ENCODE assay signal across 11 mouse cellular contexts in the genomic region with DNA sequence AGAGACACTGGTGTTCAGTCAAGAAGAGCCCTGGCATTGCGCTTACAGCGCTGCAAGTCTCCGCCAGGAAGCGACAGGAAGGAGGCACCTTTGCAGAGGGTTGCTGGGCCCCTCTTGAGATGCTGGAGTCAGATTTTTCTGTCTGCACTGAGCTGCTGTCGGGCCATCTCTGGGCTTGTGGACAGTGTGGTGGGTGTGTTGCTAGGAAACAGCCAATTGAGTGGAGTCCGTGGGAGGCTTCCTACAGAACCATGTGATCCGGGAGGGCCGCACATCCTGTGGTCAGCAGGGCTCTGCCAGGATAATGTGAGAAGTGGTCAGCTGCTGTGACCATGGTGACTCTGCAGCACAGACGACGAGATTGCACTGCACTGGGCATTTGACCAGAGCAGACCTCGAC. TPM values are rescaled to one million over a fixed set of nuclear protein-coding genes. Genes with fewer than 3 reads are reported as not detected.
DNase-seq lines count a peak whose midpoint lies in the region; ATAC-seq lines count a peak whose summit lies in the region.
"Had no signal": no experiment of that assay in that cellular context is flagged by ENCODE, and none has a peak within 500 bp of the region (broad histone marks: within the 10 kb centered on the region; RNA-seq: fewer than 3 reads in every experiment).

No protein-coding gene starts in this region.

- no peaks in the 10 kb centered on the region for H3K36me3 ChIP-seq in kidney, embryonic 14.5 days (ENCODE audit: control insufficient read depth, insufficient read depth, low read length)
- H3K36me3 ChIP-seq: G1E had no signal

- DNase-seq in kidney, adult 8-10 months: no peak
- DNase-seq in embryo, embryonic 9.5 days (ENCODE audit: extremely low spot score): peak; percentile 12
- peak; percentile 35 to 44 for DNase-seq in heart, postnatal 14 days
- peak; percentile 29 for DNase-seq in lung, postnatal 14 days
- DNase-seq in skeletal muscle tissue, adult 2 months (ENCODE audit: low read depth, low spot score): peak; percentile 24
- DNase-seq in cerebellum, adult 11-12 months: no peak

- no peaks in the 10 kb centered on the region for H3K9me3 ChIP-seq in kidney, embryonic 14.5 days (ENCODE audit: control insufficient read depth, low read length)

- no peak overlapping the region for H3K9ac ChIP-seq in kidney, embryonic 14.5 days (ENCODE audit: low read depth, low read length)

- no peak overlapping the region; the same call in 1 of the 2 replicates for H3K4me2 ChIP-seq in kidney, embryonic 14.5 days (replicated peaks; ENCODE audit: low read depth, low read length)

- peaks cover 17% of the 10 kb centered on the region for H3K27me3 ChIP-seq in kidney, embryonic 14.5 days (ENCODE audit: control insufficient read depth, insufficient read depth, low read length)

- intact Hi-C loops in heart, postnatal 14 days (cut with DNase I): no loop called here

- 0 out of 2 replicates have a peak, but pooled peaks cover 3% of the 10 kb centered on the region for H3K4me1 ChIP-seq in kidney, embryonic 14.5 days (ENCODE audit: control insufficient read depth, insufficient read depth, low read length)

- no peak overlapping the region for H3K27ac ChIP-seq in kidney, embryonic 14.5 days (ENCODE audit: low read depth, low read length)
- H3K27ac ChIP-seq: macrophage had no signal

- WGBS in kidney, embryonic 14.5 days: 21% methylated on average over 11 of the region's 11 CpGs

- peak; percentile 84 for ATAC-seq in kidney, embryonic 14.5 days (ENCODE audit: low FRiP score, low TSS enrichment)
- no peak for ATAC-seq in erythroblast, adult 5-6 weeks (replicated peaks; ENCODE audit: low FRiP score, poor library complexity, severe bottlenecking)

- H3K4me3 ChIP-seq in kidney, embryonic 14.5 days (ENCODE audit: low read length): no peak overlapping the region
- H3K4me3 ChIP-seq: erythroblast, embryonic 14.5 days had no signal

RNA-seq across cellular contexts. Expression of gene Shc3, which starts 4.6 kb away (rescaled TPM):
- 0.11 and 0.12 TPM in 2 replicates for polyA plus RNA-seq in kidney, embryonic 14.5 days (2014; fragmentation: Nextera tagmentation; extraction: Ambion mirVana)
- total RNA-seq in heart, postnatal 14 days (2021): 1 to 10 TPM; 2.6 to 3.0 TPM
- not detected in 2 replicates for total RNA-seq in erythroblast, adult 5-6 weeks (2015; ENCODE audit: low replicate concordance)
- total RNA-seq in erythroblast, adult 5-6 weeks (2017; ENCODE audit: low replicate concordance): not detected in 2 replicates
- polyA plus RNA-seq: erythroblast, embryonic 14.5 days; G1E; macrophage had no signal

Comparison
In these comparisons a context has a peak if more than half of its experiments do, and no peak if none do; other contexts are left out.
1. DNase-seq: peak in embryo, embryonic 9.5 days (single experiment), heart, postnatal 14 days (2 of 2), lung, postnatal 14 days (single experiment) and skeletal muscle tissue, adult 2 months (single experiment); none in kidney, adult 8-10 months (0 of 2) and cerebellum, adult 11-12 months (single experiment).